Mouse (Mus musculus) stomach, embryonic 16.5 days (tissue): ENCODE results near the gene Zbtb4. TPM values are rescaled to one million over a fixed set of nuclear protein-coding genes. Genes with fewer than 3 reads are reported as not detected.

ENCODE experiments used
- polyA plus RNA-seq: library from polyadenylated mRNA; unstranded; fragments of >200 nt; fragmentation: Nextera tagmentation; extraction: Ambion mirVana; gene quantifications from 2 replicates; pipeline ENCODE4 v1.2.1, GENCODE M21; 2015

Zbtb4 gene
- polyA plus RNA-seq, 1 experiment from 2014 or later: 3.4 TPM

Other genes with a start within 250 kb of the Zbtb4 start
- gene Dnah2, start 216.8 kb upstream of the Zbtb4 start, polyA plus RNA-seq: 0.54 and 0.69 TPM in 2 replicates
- gene Efnb3, start 205.7 kb upstream of the Zbtb4 start, polyA plus RNA-seq: 7.2 and 7.3 TPM in 2 replicates
- gene Wrap53, start 185.7 kb upstream of the Zbtb4 start, polyA plus RNA-seq: 19.3 and 21.6 TPM in 2 replicates
- gene Trp53, start 185.6 kb upstream of the Zbtb4 start, polyA plus RNA-seq: 118 and 120 TPM in 2 replicates
- gene Atp1b2, start 160.0 kb upstream of the Zbtb4 start, polyA plus RNA-seq: 9.5 and 10.4 TPM in 2 replicates
- 1.3 and 2.2 TPM in 2 replicates for gene Shbg, start 148.0 kb upstream of the Zbtb4 start, polyA plus RNA-seq
- 18.1 and 19.6 TPM in 2 replicates for gene Sat2, start 143.9 kb upstream of the Zbtb4 start, polyA plus RNA-seq
- 20.9 and 22.1 TPM in 2 replicates for gene Fxr2, start 132.9 kb upstream of the Zbtb4 start, polyA plus RNA-seq
- 7.7 and 7.9 TPM in 2 replicates for gene Sox15, start 110.6 kb upstream of the Zbtb4 start, polyA plus RNA-seq
- gene Mpdu1, start 103.3 kb upstream of the Zbtb4 start, polyA plus RNA-seq: 67.7 and 68.8 TPM in 2 replicates
- gene Cd68, start 99.8 kb upstream of the Zbtb4 start, polyA plus RNA-seq: 18.9 and 19.6 TPM in 2 replicates
- gene Eif4a1, start 93.5 kb upstream of the Zbtb4 start, polyA plus RNA-seq: 454 and 462 TPM in 2 replicates
- 66.3 and 68.5 TPM in 2 replicates for gene Senp3, start 83.8 kb upstream of the Zbtb4 start, polyA plus RNA-seq
- gene Tnfsf13, start 80.1 kb upstream of the Zbtb4 start, polyA plus RNA-seq: 0.59 and 1.0 TPM in 2 replicates
- 8.8 and 9.6 TPM in 2 replicates for gene Tnfsf12, start 70.1 kb upstream of the Zbtb4 start, polyA plus RNA-seq
- 2.9 and 4.2 TPM in 2 replicates for gene Tnfsfm13, start 69.8 kb upstream of the Zbtb4 start, polyA plus RNA-seq
- 17.7 and 20.6 TPM in 2 replicates for gene Polr2a, start 7.3 kb upstream of the Zbtb4 start, polyA plus RNA-seq
- 0.17 TPM in 1 of 2 replicates, not detected in the other for gene Slc35g3, start 3.9 kb upstream of the Zbtb4 start, polyA plus RNA-seq
- 5.3 and 10.3 TPM in 2 replicates for gene Chrnb1, start 30.0 kb downstream of the Zbtb4 start, polyA plus RNA-seq
- gene Fgf11, start 35.9 kb downstream of the Zbtb4 start, polyA plus RNA-seq: 1.8 and 2.5 TPM in 2 replicates
- 14.2 and 15.0 TPM in 2 replicates for gene Tmem102, start 39.7 kb downstream of the Zbtb4 start, polyA plus RNA-seq
- 0.03 TPM in 1 of 2 replicates, not detected in the other for gene Gm39566, start 49.4 kb downstream of the Zbtb4 start, polyA plus RNA-seq
- not detected in 2 replicates for gene Spem2, start 52.6 kb downstream of the Zbtb4 start, polyA plus RNA-seq
- gene Spem1, start 56.3 kb downstream of the Zbtb4 start, polyA plus RNA-seq: not detected in 2 replicates
- 5.3 and 6.4 TPM in 2 replicates for gene Nlgn2, start 71.9 kb downstream of the Zbtb4 start, polyA plus RNA-seq
- gene Tmem256, start 72.6 kb downstream of the Zbtb4 start, polyA plus RNA-seq: 377 and 401 TPM in 2 replicates
- 85.1 and 98.5 TPM in 2 replicates for gene Plscr3, start 80.5 kb downstream of the Zbtb4 start, polyA plus RNA-seq
- 15.3 and 19.1 TPM in 2 replicates for gene Tnk1, start 92.8 kb downstream of the Zbtb4 start, polyA plus RNA-seq
- gene Tmem95, start 112.1 kb downstream of the Zbtb4 start, polyA plus RNA-seq: not detected in 2 replicates
- 15.1 and 24.7 TPM in 2 replicates for gene Kctd11, start 115.5 kb downstream of the Zbtb4 start, polyA plus RNA-seq
- 4.0 and 5.1 TPM in 2 replicates for gene Acap1, start 129.6 kb downstream of the Zbtb4 start, polyA plus RNA-seq
- 4.9 TPM in 2 replicates for gene 2810408A11Rik, start 135.1 kb downstream of the Zbtb4 start, polyA plus RNA-seq
- gene Neurl4, start 135.2 kb downstream of the Zbtb4 start, polyA plus RNA-seq: 7.5 TPM in 2 replicates
- 61.6 and 63.4 TPM in 2 replicates for gene Gps2, start 148.0 kb downstream of the Zbtb4 start, polyA plus RNA-seq
- gene Eif5a, start 156.0 kb downstream of the Zbtb4 start, polyA plus RNA-seq: 1,516 and 1,535 TPM in 2 replicates
- 2.9 and 3.8 TPM in 2 replicates for gene Ybx2, start 169.9 kb downstream of the Zbtb4 start, polyA plus RNA-seq
- 38.3 and 39.1 TPM in 2 replicates for gene Slc2a4, start 182.3 kb downstream of the Zbtb4 start, polyA plus RNA-seq
- 397 and 438 TPM in 2 replicates for gene Cldn7, start 198.9 kb downstream of the Zbtb4 start, polyA plus RNA-seq
- 17.5 and 17.7 TPM in 2 replicates for gene Ctdnep1, start 215.2 kb downstream of the Zbtb4 start, polyA plus RNA-seq
- 102 and 103 TPM in 2 replicates for gene Elp5, start 216.6 kb downstream of the Zbtb4 start, polyA plus RNA-seq
- 485 and 494 TPM in 2 replicates for gene Gabarap, start 225.2 kb downstream of the Zbtb4 start, polyA plus RNA-seq
- 44.3 and 47.9 TPM in 2 replicates for gene Phf23, start 229.9 kb downstream of the Zbtb4 start, polyA plus RNA-seq
- 17.7 and 22.3 TPM in 2 replicates for gene Dvl2, start 234.7 kb downstream of the Zbtb4 start, polyA plus RNA-seq
- gene Acadvl, start 249.5 kb downstream of the Zbtb4 start, polyA plus RNA-seq: 115 and 119 TPM in 2 replicates